Mouse (Mus musculus): Measurements from ENCODE around the gene Cenpt. TPM values are rescaled to one million over a fixed set of nuclear protein-coding genes. Genes with fewer than 3 reads are reported as not detected.

Cenpt gene
- total RNA-seq (2021): 10 to 100 TPM; 16.8 to 17.6 TPM
- long read RNA-seq, experiment 1, transcript Cenpt-201 (13 exons, 1,814 nt): major isoform, 12 of 34 reads
- long read RNA-seq, experiment 1, partial matches to known transcripts: 0 of 34 reads
- long read RNA-seq, experiment 1, other reads (novel, unspliced or antisense): 22 of 34 reads
- long read RNA-seq, experiment 2, transcript Cenpt-201 (13 exons, 1,814 nt): major isoform, 8 of 22 reads
- long read RNA-seq, experiment 2, partial matches to known transcripts: 0 of 22 reads
- long read RNA-seq, experiment 2, other reads (novel, unspliced or antisense): 14 of 22 reads

- intact Hi-C loops (cut with DNase I): loop anchor here (5.0 kb wide), 2 partner anchors 141 to 159 kb away; partner anchors contain the start of gene Ddx28
- Histone ChIP-seq H3K4me3 (no peak within 1 kb of the TSS), H3K27ac (no peak within 1 kb of the TSS; the same call in 1 of the 2 replicates)
- TF ChIP-seq CTCF (IDR thresholded peaks at IDR 0.05): no peak
- no peak for DNase-seq (ENCODE audit: extremely low spot score in 1 of 2, low spot score in 2 of 2)
Measured at GRCm38 (mm10) chr8:105853178-105853577, at the start of gene Cenpt. Gene Cenpt (minus strand): TSS chr8:105853278.

GRCm38 (mm10) chr8:105900941-105901616 is 48.0 kb upstream of the Cenpt start:
- DNase-seq (ENCODE audit: extremely low spot score in 1 of 2, low spot score in 2 of 2): no peak
- no peak for TF ChIP-seq CTCF (IDR thresholded peaks at IDR 0.05)
- H3K27ac ChIP-seq: peak overlapping the region; percentile 97
- intact Hi-C loops (cut with DNase I): loop anchor here (2.0 kb wide), 1 partner anchor 110 kb away; the partner anchor contains the start of gene Ddx28
- H3K4me3 ChIP-seq: peak overlapping the region; percentile 98

- intact Hi-C loops (cut with DNase I): loop anchor here (2.0 kb wide), 1 partner anchor 110 kb away; the partner anchor contains the start of gene Ddx28
- Histone ChIP-seq H3K27ac (peak within 1 kb of the TSS; percentile 97), H3K4me3 (peak within 1 kb of the TSS; percentile 98)
- TF ChIP-seq CTCF (IDR thresholded peaks at IDR 0.05): no peak
- peak; percentile 92 to 96 for DNase-seq (ENCODE audit: extremely low spot score in 1 of 2, low spot score in 2 of 2)
Measured at GRCm38 (mm10) chr8:105900180-105900940, 47.3 kb upstream of the Cenpt start, which contains the start of gene Pskh1. Gene Pskh1 (plus strand): TSS chr8:105900441.

- DNase-seq (ENCODE audit: extremely low spot score in 1 of 2, low spot score in 2 of 2): no peak
- intact Hi-C loops (cut with DNase I): no loop called here
- TF ChIP-seq CTCF (IDR thresholded peaks at IDR 0.05): no peak
- H3K27ac ChIP-seq: no peak overlapping the region
- H3K4me3 ChIP-seq: no peak overlapping the region
Measured at GRCm38 (mm10) chr8:105897801-105898480, 44.9 kb upstream of the Cenpt start.

- peak; percentile 70 to 84 for DNase-seq (ENCODE audit: extremely low spot score in 1 of 2, low spot score in 2 of 2)
- Histone ChIP-seq H3K27ac (peak within 1 kb of the TSS; percentile 47), H3K4me3 (peak within 1 kb of the TSS; percentile 22; the same call in 1 of the 2 replicates)
- intact Hi-C loops (cut with DNase I): loop anchor here (2.0 kb wide), 1 partner anchor 37 kb away; no protein-coding TSS in a partner anchor
- TF ChIP-seq CTCF (IDR thresholded peaks at IDR 0.05): no peak; the same call in 1 of the 2 replicates
Measured at GRCm38 (mm10) chr8:105893339-105893738, 40.3 kb upstream of the Cenpt start, which contains the start of gene Nrn1l. Gene Nrn1l (plus strand): TSS chr8:105893567.

GRCm38 (mm10) chr8:105892432-105892831 is 39.4 kb upstream of the Cenpt start:
- no peak overlapping the region for H3K4me3 ChIP-seq
- peak; percentile 68 for TF ChIP-seq CTCF (IDR thresholded peaks at IDR 0.05)
- H3K27ac ChIP-seq: no peak overlapping the region
- peak in 1 of 2 experiments; percentile 46 for DNase-seq (ENCODE audit: extremely low spot score in 1 of 2, low spot score in 2 of 2)
- intact Hi-C loops (cut with DNase I): loop anchor here (2.0 kb wide), 1 partner anchor 38 kb away; no protein-coding TSS in a partner anchor

GRCm38 (mm10) chr8:105890870-105891269 is 37.8 kb upstream of the Cenpt start:
- intact Hi-C loops (cut with DNase I): no loop called here
- peak in 1 of 2 experiments; percentile 38 for DNase-seq (ENCODE audit: extremely low spot score in 1 of 2, low spot score in 2 of 2)
- no peak for TF ChIP-seq CTCF (IDR thresholded peaks at IDR 0.05)
- Histone ChIP-seq H3K27ac (peak overlapping the region; percentile 47; the same call in 1 of the 2 replicates), H3K4me3 (no peak overlapping the region)

GRCm38 (mm10) chr8:105889756-105890465 is 36.8 kb upstream of the Cenpt start:
- no peak for TF ChIP-seq CTCF (IDR thresholded peaks at IDR 0.05)
- Histone ChIP-seq H3K27ac (peak overlapping the region; percentile 33; the same call in 1 of the 2 replicates), H3K4me3 (no peak overlapping the region)
- intact Hi-C loops (cut with DNase I): no loop called here
- DNase-seq (ENCODE audit: extremely low spot score in 1 of 2, low spot score in 2 of 2): no peak

- intact Hi-C loops (cut with DNase I): no loop called here
- Histone ChIP-seq H3K4me3 (peak within 1 kb of the TSS; percentile 93), H3K27ac (peak within 1 kb of the TSS; percentile 89)
- peak; percentile 83 to 90 for DNase-seq (ENCODE audit: extremely low spot score in 1 of 2, low spot score in 2 of 2)
- TF ChIP-seq CTCF (IDR thresholded peaks at IDR 0.05): no peak
Measured at GRCm38 (mm10) chr8:105880754-105881520, 27.9 kb upstream of the Cenpt start, which contains the start of gene Edc4. Gene Edc4 (plus strand): TSS chr8:105880881.

Data from left cerebral cortex, adult 2 months (tissue).